Mouse (Mus musculus) spleen, postnatal 4 days (tissue): Measurements from ENCODE around the gene Mvb12b.

Experiments
- DNase-seq, 2 experiments: peaks; one replicate each; pipeline ENCODE4 v3.0.0; 2022; ENCODE audit warnings: low spot score in 2 of 2

Gene Mvb12b

DNA sequence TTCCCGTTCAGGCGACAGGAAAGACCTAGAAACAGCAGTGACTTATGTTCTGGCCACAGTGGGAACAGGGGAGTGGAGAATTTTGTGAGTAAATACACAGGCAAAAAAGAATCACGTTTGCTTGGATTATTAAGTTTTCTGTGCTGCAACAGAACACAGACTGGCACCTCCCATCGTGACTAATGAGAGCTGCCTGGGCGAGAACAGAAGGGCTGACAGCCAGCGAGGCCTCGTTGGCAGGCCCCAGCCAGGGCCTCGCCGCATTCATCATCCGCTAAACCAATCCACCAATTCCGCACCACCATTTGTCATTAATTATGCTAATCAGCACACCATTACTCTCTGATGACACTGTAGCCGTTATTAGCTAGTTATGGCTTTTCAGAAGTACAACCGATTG is 102.2 kb downstream of the Mvb12b start:
- no peak for DNase-seq

DNA sequence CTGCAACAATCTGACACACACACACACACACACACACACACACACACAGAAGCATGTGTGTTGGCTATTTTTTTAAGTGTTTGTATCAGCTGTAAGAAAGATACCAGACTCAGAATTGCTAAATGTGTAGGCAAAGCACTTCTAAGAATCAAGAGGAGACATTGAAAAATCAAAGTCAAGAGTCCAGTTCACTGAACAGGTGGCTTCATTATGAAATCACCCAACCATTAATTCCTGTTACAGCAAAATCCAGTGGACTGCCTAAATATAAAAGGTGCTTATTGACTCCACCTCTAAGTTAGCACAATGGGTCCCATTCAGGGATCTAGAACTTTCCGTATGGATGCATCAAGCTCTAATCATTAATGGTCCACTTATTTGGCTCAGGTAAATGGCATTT is 103.0 kb downstream of the Mvb12b start:
- no peak for DNase-seq

DNA sequence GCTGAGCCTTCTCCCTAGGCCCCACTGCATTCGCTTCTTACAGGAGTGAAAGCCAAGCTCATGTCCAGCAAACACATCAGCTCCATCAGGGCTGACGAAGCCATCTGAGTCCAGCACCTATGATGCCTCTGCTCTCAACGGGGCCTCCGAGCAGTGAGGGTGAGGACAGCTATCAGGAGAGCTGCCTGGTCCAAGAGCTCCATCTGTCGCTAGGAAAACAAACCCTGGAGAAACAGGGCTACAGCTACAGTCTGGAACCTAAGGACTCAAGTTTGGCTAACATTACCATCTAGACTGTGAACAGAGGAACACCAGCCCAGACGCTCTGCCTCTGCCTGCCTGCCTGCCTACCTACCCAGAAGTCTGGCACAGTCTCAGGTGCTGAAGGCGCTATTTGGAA is 104.3 kb downstream of the Mvb12b start:
- DNase-seq: no peak

DNA sequence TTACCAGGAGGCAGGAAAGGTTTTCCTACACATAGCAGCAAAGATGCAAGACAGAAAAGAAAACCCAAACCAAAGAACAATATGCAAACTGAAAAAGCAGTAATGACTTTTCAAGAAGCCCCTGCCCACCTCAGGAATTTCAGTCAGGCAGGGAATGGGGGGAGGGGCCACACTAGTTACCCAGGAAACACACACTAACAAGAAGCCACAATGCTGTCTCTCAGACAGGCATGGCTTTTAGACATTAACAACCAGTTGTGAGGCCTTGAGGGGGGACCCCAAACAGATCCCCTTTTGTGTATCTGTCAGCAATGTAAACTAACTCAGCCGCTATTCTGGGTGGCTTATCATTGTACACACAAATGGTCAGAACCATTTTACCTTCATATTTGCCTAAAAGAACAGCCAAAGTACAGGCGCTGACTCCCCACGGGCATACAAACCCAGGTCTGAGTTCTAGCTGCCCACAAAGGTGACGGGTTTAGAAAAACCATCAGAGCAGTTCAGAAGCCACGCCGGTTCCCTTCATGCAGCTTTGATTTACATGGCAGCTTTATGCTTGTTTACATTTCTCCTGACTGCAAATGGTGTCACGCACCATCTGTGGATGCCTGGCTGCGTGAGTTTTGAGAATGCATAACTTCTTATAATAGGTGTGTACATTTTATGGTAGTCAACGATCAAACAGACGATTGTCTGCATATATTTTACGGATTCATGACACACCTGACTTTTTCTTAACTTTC is 105.9 kb downstream of the Mvb12b start:
- DNase-seq: no peak

DNA sequence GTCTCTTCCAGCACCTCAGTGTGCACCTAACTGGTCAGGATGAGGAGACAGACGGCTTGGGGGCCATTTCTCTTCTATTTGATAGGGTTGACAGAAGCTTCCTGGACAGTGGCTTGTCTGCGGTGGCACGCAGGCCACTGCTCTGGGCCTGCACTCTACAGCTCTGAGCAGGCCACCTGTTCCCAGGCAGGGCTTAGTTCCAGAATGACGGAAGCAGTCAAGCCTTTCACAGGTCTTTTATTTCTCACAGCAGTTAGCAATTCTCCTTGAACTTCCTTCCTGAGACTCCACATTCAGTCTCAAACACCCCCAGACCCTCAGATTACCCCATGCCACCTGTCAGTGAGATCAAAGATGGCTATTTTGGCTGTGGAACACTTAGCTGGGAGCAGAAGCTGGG is 109.3 kb downstream of the Mvb12b start:
- DNase-seq: no peak

DNA sequence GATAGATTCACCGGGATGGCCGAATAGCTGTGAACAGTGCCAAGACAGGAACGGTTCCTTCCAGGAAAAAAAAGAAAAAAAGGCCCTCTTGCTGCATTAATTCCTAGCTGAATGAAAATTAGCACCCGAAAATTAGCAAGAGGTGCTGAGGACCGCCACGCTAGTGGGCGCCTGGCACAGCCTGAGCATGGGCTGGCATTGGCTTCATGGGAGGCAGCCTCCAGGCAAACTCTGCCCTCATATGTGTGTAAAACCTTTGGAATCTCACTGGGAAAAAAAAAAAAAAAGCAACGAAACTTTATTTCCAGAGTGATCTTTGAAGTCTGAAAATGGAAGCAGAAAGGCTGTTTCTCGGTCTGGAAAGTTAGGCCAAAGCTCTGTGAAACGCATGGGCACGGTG is 110.7 kb downstream of the Mvb12b start:
- DNase-seq: no peak

DNA sequence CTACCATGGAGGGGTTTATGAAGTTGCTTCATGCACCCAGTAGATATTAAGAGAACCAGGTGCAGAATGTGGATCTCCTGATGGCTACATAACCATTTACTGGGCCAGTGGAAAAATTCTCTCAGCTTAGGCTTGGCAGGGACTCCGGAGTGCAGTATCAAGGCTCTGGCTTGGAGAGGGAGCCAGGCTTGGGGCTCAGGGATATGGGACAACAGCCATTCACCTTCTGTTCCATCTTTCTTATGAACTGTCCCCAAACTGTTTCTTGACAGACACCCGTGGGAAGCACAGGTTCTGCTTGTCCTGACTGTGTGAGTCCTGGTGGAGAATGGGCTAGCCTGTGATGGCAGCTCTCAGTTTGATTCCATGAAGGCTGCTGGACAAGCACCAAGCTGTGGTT is 112.9 kb downstream of the Mvb12b start:
- DNase-seq: no peak

DNA sequence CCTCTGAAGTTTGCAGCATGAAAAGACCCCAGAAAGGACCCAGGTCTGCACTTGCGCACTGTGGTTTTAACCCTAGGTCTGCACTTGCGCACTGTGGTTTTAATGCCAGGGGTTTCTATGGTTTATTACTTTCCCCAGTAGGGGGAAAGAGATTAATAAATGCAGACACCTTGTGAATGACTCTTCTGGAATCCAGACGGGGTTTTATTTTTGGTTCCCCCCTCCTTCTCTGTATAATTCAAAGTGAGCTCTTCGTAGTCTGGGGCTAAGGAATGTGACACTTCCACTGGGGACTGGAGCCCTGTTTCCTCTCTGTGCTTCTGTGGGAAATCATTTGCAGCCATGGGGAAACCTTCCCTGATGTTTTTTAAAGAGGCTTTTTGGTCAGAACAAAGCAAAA is 113.6 kb downstream of the Mvb12b start:
- DNase-seq: no peak

DNA sequence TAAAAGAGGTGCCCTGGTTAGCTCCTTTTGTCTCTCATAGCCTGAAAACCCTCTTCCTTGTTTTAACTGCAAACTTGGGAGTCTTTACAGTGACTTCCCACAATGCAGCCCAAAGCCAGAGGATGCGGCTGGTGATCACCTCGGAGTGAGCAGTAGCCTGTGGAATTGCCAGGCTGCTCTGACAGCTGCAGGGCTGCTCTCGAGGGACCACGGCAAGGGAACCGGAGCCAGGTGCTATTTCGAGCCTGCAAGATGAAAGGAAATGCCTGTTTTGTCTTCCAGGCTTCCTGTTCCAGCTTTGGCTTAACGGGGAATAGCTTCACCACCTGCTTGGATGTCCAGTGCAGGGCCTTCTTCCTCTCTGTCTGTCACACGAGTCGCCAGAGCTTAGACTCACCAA is 115.3 kb downstream of the Mvb12b start:
- no peak for DNase-seq

DNA sequence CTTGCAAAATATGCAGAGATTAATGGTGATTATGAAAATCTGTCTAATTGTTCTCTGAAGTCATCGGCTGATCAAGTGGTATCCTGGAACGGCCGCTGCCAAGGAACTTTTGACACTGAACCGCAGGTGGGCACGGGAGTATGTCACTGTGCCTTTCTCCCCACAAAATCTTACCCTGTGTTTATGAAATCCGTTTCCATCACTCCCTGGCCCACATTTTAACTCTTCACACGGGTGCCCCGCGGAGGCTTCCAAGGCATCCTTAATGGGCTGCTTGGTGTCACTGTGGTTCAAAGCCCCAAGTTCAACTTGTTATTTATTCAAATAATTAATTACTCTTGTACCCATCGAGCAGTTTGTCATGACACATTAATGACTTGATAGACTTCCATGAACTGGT is 116.4 kb downstream of the Mvb12b start:
- no peak for DNase-seq

DNA sequence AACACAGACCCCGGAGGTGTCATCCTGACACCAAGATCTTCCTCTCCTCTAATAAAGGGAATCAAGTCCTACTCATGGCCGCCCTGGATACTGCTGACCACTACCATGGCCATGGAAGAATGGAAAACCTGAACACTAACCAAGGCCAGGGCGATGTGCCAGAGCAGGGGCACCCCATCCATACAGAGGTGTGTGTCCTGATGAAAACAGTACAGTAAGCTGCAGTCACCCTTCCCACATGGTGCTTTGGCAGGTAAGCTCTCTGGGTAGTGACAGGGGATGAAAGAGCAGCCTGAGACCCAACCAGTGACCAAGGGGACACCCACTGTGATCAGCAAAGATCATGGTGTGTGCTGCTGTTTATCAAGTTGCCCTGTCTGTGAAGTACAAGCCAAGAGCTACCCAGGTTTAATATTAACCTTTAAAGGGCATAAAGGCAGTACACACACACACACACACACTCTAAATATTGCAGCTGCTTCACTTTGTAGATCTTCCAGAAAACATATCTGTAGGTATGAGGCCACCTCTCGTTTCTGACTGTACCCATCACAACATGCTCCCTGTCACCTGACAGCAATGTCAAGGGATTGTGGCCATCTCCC is 117.1 kb downstream of the Mvb12b start:
- DNase-seq: no peak

DNA sequence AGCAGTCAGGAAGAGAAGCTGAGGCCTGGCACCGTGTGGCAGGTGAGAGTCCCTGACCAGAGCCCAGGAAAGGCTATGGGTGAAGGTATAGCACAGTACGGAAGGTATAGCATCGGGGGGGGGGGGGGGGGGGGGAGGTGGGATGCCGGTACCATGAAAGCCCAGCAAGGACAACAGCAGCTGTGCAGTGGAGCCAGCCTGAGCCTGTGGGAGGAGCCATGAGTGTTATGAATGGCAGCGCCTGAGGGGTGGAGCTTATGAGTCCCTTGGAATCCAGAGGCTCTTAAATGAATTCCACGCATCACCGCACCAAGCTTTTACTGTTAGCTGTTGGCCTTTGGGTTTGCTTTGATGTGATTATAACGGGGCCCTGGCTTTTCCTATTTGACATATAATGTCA is 123.3 kb downstream of the Mvb12b start:
- no peak for DNase-seq

DNA sequence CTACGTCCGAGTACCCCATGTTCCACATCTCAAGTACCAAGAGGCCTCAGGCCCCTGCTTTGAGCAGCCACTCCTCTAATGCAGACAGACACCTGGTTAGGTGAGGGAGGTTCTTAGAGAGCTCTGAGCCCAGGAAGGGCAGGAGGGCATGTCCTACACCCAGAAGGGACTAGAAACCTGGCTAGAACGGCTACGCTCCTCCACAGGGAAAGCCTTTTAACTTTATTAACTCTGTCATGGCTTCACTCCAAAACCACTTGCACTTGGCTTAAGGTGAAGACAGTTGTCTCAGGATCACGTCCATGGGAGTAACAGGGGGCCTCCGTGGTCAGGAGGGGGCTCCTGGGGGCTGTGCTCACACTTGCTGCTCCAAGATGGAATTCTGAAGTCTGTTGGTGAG is 125.5 kb downstream of the Mvb12b start:
- DNase-seq: no peak

DNA sequence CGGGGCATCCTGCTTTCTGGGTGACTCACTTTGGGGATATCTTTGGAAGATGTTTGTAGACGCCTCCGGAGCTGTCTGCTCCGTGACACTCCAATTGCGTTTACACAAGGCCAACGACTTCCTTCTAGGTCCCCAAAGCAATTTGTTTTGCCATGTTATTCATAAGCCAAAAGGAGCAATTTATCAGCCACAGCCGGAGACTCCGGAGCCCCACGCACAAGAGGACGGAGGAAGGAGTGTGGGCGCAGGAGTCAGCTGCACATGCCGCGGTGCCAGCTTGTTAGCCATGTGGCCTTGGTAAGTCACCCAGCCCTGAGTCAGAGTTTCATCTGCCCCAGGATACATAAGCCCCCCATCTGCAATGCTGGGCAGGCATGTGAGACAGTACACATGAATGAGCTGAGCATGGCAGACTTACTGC is 127.2 kb downstream of the Mvb12b start:
- DNase-seq: no peak

DNA sequence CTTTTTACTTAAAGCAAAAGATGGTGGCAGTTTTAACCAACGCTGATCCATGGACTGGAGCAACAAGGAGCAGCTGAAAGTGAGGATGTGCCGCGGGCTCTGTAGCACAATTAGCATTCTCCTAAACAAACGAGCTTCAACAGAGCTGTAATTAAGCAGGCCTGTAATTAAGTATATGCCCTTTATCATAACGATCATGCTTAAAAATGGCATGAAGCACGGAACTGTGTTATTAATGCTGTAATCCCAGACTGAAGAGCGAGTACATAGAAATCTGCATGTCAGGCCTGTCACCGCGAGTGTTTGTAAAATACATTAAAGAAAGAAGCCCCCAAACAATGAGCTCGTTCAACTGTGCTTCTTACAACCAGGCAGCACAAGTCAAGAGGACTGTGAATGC is 128.3 kb downstream of the Mvb12b start:
- no peak for DNase-seq

DNA sequence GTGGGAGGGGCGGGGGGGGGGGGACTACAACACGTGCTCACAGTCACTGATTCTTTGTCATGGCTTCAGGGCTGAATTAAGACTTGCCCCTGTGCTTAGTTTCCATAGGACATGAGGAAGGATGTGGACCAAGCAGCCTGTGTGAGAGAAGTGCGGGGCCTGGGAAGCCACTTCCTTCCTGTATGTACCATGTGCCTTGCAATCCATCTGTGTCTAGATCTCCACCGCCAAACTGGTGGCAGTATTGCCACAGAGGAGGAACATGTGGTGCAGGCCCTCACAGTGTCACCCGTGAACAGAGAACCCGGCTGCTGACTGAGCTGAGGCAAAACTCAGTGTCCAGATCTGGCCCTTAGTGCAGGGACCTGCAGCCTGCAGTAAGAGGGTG is 132.1 kb downstream of the Mvb12b start:
- peak in 1 of 2 experiments; percentile 30 for DNase-seq

DNA sequence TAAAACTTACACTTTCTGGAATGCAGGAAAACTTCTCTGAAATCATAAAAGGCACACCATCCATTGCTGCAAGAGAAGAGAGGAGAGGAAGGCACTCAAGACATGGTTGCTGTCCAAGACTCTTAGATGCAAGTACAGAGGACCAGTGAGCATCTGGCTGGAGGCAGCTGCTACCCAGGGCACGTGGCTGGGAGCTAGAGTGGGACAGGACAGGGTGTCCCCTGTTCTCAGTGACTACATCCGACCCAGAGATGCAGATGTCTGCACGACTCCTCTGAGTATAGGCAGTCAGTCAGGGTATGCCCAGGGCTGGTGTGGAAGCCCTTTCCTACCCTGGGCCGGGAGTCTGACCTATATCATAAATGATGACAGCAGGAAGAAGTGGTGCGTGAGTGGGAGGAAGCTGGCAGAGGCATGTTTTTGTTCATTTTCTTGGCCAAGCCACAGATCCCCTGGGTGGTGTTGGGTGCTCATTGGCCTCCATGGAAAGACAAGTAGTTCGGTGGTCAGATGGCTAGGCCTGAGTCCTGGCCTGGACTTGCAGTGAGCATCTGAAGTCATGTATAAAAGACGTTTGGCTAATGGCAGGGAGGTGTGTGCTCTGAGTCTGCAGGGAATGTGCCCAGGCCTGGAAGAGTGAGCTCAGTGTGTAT is 132.6 kb downstream of the Mvb12b start:
- no peak for DNase-seq

DNA sequence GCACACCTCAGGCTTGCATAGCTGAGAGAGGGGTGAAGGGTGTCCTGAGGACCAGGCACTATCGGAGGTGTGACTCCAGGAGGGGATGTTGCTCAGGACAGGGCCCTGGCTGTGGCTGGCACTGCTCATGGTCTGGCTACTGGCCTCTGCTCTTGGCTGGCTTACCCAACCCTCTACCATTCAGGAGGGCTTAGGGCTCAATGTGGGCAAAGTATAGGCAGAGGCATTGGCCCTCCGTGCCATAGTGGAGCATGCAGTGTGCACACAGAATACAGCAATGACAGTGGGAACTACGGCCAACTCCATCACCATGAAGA is 133.5 kb downstream of the Mvb12b start:
- no peak for DNase-seq

DNA sequence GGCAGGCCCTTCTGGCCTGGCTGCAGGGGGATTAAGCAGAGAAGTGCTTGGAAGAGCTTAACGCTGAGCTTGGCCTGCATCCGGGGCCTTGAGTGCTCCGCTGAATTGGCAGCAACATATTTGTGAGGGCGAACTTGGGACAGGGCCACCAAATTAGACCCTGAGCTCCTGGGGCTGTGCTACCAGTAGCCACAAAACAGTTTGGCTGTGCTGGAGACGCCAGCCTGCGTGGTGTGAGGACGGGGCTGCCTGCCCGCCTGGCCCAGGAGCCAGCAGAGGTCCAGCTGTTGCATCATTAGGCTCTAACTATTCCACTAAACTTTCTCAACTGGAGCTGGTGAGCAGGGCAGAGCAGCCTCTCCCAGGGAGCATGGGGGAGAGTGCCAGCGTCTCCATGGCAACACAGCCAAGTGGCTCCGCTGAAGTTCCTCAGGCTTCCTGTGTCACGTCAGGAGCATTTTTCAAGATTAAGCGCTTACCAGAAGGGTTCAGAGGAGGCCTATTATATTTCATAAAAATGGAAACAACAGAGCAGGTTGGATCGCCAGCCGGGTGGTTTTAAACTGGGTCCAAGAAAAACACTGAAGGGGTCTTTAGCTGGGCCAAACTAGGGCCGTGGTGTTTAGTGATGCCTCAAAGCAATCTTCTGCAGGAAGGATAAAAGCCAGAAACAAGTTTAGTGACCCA is 134.0 kb downstream of the Mvb12b start:
- no peak for DNase-seq

DNA sequence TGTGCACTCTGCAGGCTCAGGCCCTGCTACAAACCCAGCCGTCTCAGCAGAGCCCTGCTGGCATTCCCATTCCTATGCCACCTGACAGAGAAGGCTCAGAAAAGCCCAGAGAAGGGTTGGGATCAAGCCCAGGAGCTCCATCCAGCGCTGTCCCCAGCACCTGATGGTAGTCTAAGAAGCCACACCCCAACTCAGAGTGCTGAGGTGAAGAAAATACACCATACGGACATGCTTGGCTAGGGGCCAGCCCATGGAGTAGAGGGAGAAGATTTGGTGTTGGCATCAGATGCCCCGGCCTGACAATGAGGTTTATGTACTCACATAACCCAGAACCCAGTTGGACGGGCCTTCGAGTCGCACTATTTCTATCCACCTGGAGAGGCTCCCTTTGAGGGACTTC is 137.1 kb downstream of the Mvb12b start:
- DNase-seq: no peak

DNA sequence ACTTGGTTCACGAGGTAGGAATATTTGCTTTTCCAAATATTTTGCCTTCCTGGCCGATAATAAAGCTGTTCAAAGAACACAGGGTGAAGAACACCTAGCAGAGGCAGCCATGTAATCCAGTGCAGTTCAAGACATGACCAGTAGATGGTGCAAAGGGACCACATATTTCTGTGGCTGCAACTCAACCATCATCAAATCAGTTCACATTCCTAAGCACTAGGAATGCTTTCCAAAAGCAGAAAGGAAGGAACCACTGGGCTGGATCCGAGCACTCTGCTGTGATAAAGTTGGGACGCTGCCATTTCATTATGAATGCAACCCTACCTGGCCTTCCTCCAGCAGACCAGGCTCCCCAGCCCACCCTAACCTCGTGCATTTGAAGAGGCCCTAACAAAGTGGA is 141.3 kb downstream of the Mvb12b start:
- DNase-seq: peak; percentile 55 to 79

DNA sequence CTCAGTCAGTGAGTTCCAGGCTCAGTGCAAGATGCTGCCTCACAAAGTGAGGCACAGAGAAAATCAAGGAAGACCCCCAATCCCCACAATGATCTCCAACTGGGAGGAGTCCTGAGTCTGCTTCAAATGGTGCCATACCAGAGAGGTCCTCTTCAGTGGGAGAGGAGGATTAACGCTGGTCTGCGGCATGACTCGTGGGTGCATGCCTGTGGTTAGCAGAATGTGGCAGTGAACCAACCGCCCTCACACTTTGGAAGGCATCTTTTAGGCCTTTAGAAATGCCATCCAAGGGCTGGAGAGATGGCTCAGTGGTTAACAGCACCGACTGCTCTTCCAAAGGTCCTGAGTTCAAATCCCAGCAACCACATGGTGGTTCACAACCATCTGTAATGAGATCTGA is 142.0 kb downstream of the Mvb12b start:
- no peak for DNase-seq

DNA sequence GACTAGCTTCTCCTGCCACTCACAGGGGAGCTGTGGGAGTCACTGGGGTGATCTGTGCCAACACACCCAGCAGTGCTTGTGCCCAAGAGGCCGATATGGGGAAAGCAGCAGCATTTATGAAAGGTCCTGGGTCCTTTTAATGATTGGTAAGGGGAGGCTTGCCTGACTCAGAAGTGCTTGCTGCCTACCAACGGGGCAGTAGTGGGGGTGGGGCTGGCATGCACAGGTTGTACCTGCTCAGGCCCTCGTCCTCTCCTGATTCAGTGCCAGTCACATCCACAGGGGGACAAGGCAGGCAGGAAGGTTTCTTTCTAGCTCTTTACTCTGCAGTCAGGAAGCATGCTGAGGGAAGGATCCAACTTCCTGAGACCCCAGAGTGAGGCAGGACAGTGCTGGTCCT is 150.6 kb downstream of the Mvb12b start:
- DNase-seq: no peak
